Mouse (Mus musculus): ENCODE data around the gene Nkx2-3.

The Nkx2-3 gene

GRCm38 (mm10) chr19:43605666-43606551 lies 6.2 kb upstream of the Nkx2-3 start:
- DNase-seq = no peak

GRCm38 (mm10) chr19:43606552-43607530 lies 5.3 kb upstream of the Nkx2-3 start:
- DNase-seq = no peak

GRCm38 (mm10) chr19:43607842-43608680 lies 4.1 kb upstream of the Nkx2-3 start:
- DNase-seq = no peak

DNA sequence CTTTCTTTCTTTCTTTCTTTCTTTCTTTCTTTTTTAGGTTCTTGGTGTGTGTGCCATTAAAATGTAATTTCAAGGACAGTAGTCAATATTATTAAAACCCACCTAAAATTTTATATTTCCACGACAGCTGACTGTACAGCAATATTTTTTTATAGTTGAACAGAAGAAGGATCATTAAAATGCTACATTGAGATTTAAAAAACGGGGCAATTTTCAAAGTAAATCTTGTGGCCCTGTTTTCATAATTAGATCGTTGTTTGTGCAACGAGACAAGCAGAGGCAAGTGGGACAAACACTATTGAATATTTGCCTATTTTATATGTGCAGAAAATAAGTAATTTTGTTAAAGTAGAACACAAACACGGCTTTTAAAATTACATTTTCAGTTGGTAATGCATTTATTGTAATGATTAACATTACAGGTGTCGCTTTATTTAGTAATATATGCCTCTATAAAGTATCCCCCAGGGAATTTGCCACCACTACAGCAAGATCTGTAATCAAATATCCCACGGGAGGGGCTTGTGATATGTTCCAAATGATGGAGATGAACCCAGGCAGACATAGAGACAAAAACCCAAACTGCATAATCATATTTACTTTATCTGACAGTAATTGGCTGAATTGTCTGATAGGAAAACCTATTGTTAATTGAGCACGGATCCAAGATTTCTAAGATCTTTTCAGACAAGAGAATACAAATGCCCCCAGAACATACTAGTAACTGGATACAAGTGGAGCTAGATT lies 3.2 kb upstream of the Nkx2-3 start:
- DNase-seq = no peak

DNA sequence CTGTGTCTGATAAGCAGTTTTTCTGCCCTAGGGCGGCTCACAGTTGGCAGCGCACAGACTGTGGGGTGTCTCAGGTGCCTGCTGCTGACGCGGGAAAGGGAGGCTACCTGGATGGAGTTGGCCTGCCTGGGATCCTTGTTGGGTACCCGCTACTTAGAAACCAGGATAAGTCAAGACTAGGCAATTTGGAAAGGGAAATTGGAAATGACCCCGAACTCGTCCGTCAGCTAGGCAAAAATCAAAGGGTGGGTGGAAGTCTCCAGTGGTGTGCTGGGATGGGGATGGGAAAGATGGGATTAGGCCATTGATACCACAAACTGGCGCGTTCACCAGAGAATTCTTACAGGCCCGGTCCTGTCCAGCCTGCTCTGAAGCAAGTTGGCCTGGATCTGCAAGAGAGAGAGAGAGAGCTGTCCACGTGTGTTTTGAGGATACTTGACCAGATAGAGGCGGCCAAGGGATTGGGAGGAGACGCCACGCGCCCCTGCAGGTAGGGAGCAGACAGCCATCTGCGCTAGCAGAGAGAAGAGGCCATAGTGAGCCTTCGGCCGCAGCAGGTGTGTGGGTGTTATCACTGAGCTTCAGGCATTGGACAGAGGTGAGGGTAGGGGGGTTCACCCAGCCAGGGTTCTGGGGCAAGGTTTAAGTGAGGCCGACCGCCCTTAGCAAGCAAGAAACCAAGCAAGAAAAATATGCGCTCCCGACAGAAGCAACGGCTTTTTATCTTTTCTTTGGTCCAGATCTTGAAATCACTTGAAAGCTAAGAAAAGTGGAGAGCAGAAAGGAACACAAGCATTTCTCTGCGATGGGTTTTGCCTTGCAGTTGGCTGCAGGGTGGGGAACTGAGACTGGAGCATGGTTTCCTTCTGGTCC lies 2.4 kb upstream of the Nkx2-3 start:
- DNase-seq = no peak

- no peak for DNase-seq
Observed at GRCm38 (mm10) chr19:43610341-43610848, 1.7 kb upstream of the Nkx2-3 start.

DNA sequence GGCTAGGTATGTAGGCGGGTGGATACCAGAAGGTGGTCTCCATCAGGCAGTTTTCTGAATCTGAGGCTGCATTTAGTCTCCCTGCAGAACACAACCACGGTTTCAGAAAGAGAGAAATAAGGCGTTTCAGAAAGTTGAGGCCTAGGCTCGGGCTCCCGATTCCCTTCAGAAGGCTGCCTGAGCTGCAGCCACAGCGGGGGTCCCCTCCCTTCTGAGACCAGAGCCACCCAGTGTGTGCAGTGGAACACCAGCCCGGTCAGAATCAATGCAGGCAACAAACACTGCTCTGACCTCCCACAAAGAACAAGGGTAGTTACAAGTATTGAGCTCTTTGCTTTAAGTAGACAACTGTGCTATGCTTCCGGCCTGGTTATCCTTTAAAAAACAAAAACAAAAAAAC lies 1.0 kb upstream of the Nkx2-3 start:
- no peak for DNase-seq

DNA sequence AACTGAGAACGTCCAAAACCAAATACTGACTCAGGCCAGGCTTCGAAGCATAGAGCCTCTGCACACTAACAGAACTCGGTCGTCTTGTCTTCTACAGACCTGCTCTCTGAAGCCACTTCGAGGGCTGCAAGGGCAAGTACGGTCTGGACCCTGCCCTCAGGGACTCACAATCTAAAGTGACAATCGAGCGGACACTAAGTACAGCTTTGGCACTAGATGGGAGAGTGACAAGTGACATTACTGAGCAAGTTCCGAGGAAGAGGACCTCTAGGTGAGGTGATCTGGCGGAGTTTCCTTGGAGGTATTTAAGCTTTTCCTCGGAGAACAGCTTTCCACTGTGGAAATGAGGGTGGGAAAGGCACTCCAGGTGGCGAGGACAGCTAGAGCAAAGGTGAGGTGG lies 564 bp upstream of the Nkx2-3 start:
- DNase-seq = no peak

GRCm38 (mm10) chr19:43612501-43612971 lies 411 bp downstream of the Nkx2-3 start:
- no peak for DNase-seq

DNA sequence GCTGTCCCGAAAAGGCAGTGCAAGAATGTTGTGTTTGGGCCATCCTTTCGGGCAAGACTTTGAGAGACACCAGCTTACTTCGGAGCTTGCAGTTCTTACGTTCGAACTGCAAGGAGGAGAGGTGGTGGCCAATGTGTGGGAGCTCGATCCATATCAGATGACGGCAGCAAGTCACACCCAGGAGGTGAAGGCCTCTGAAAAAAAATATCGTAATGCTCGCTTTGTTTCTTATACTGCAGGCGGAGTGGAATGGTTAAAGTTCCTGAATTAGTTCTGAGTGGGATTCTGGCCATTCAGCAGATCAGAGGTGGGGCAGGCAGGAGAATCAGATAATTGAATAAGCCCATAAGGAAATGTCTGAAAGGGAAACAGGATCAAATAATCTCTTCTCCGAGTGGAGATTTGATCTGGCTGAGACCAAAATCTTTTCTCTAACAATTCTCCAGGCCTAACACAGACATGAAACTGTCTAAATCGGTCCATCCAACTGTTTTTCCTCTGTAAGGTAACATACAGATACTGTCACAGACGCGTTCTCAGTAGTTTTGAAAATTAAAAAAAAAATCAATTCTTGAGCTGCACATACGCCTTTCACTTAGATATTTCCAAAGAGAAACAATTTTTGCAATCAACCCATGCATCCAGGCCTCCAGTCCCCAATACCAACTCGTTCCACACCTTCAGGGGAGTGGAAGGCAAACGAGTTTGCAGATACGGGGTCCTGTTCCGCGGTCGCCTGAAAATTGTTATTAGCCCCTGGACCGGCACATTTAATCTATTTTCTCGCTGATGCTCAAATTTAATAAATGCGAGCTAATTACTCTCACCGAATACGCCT lies 1.4 kb downstream of the Nkx2-3 start:
- no peak for DNase-seq

GRCm38 (mm10) chr19:43614341-43615073 lies 2.4 kb downstream of the Nkx2-3 start:
- no peak for DNase-seq

DNA sequence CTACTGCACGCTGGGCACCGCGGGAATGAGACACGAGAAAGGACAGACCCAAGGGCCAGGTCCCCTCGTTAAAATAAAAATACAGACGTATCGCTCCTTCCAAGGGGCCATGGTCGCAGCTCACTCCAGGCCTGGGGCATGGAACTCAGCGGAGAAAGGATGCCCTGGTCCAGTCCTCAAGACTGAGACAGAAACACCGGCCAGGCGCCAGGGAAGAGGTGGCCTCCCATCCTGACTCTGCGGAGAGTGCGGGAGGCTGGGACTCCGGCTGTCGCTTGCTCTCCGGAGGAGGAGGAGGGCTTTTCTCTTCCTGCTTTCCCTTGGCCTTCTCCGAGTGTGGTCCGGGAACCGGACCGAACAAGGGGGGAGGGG lies 2.9 kb downstream of the Nkx2-3 start:
- DNase-seq = no peak

- no peak for DNase-seq
Observed at GRCm38 (mm10) chr19:43615571-43616414, 3.7 kb downstream of the Nkx2-3 start.

GRCm38 (mm10) chr19:43616415-43616861 lies 4.3 kb downstream of the Nkx2-3 start:
- DNase-seq = no peak

GRCm38 (mm10) chr19:43616889-43617288 lies 4.8 kb downstream of the Nkx2-3 start:
- no peak for DNase-seq

- DNase-seq = no peak
Observed at GRCm38 (mm10) chr19:43617761-43618349, 5.7 kb downstream of the Nkx2-3 start.

DNA sequence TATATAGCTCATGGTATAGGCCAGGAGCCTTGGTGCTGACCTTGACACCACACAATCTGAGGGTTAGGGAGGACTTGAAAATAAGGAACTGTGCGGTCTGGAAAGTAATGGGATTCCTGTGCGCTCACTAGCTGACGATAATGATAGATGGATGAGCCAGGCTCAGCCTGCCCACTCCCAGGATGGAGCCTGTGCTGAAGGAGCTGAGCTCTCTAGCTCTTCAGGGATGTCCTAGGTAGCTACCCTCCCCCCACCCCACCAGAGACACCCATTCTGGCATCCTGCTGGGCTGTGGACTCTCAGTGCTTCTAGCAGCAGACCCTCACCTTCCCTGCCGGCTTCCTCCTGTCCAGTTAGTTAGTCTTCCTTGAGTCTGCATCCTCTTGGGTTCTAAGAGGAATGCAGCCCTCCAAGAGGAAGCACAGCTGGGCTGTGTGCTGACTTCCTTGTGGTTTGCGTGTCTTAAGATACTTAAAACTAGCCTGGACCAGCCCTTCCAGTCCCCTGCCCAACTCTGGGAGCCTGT lies 6.4 kb downstream of the Nkx2-3 start:
- no peak for DNase-seq

Data from kidney, adult 8-10 months (tissue).